Mouse (Mus musculus) frontal cortex, adult 2 months (tissue): ENCODE measurements at regions not wholly inside any gene's neighbourhood (a gene's known extent, or its start where the extent isn't known, plus 50 kb on each side); places are given as distances from the start of the nearest gene placed in this dataset.

Experiments used
- DNase-seq, 2 experiments: peaks; one replicate each; pipeline ENCODE4 v3.0.0; 2022; ENCODE audit warnings: low spot score in 1 of 2; ENCODE audit errors: extremely low spot score in 1 of 2

GRCm38 (mm10) chr13:11294689-11295088, 812.1 kb downstream of the Ryr2 start:
- peak; percentile 33 to 62 for DNase-seq

- no peak for DNase-seq
Observed at GRCm38 (mm10) chr13:11293750-11294149, 813.0 kb downstream of the Ryr2 start.

- no peak for DNase-seq
Observed at GRCm38 (mm10) chr13:11273896-11274295, 832.8 kb downstream of the Ryr2 start.

- peak in 1 of 2 experiments; percentile 15 for DNase-seq
Observed at GRCm38 (mm10) chr13:11268673-11269340, 837.9 kb downstream of the Ryr2 start.

GRCm38 (mm10) chr13:11247541-11247940, 859.2 kb downstream of the Ryr2 start:
- no peak for DNase-seq

GRCm38 (mm10) chr13:11216671-11217330, 856.2 kb upstream of the Chrm3 start:
- DNase-seq, result no peak

GRCm38 (mm10) chr13:11210109-11210508, 849.5 kb upstream of the Chrm3 start:
- no peak for DNase-seq

- DNase-seq, result no peak
Observed at GRCm38 (mm10) chr13:11205216-11205786, 844.7 kb upstream of the Chrm3 start.

- no peak for DNase-seq
Observed at GRCm38 (mm10) chr13:11201978-11202377, 841.3 kb upstream of the Chrm3 start.

- DNase-seq, result peak in 1 of 2 experiments; percentile 16
Observed at GRCm38 (mm10) chr13:11192471-11192870, 831.8 kb upstream of the Chrm3 start.

GRCm38 (mm10) chr13:11181191-11181590, 820.5 kb upstream of the Chrm3 start:
- no peak for DNase-seq

GRCm38 (mm10) chr13:11180356-11180755, 819.7 kb upstream of the Chrm3 start:
- DNase-seq, result no peak

GRCm38 (mm10) chr13:11178586-11178985, 817.9 kb upstream of the Chrm3 start:
- no peak for DNase-seq

- no peak for DNase-seq
Observed at GRCm38 (mm10) chr13:11177642-11178420, 817.2 kb upstream of the Chrm3 start.

GRCm38 (mm10) chr13:11167115-11167514, 806.5 kb upstream of the Chrm3 start:
- no peak for DNase-seq

GRCm38 (mm10) chr13:11164130-11164529, 803.5 kb upstream of the Chrm3 start:
- DNase-seq, result no peak

- peak in 1 of 2 experiments; percentile 28 for DNase-seq
Observed at GRCm38 (mm10) chr13:11147268-11147667, 786.6 kb upstream of the Chrm3 start.

- DNase-seq, result no peak
Observed at GRCm38 (mm10) chr13:11107693-11108092, 747.0 kb upstream of the Chrm3 start.

GRCm38 (mm10) chr13:11106426-11106825, 745.8 kb upstream of the Chrm3 start:
- no peak for DNase-seq

GRCm38 (mm10) chr13:11105571-11105970, 744.9 kb upstream of the Chrm3 start:
- no peak for DNase-seq

- no peak for DNase-seq
Observed at GRCm38 (mm10) chr13:11099586-11099950, 738.9 kb upstream of the Chrm3 start.
